In the genomic region with DNA sequence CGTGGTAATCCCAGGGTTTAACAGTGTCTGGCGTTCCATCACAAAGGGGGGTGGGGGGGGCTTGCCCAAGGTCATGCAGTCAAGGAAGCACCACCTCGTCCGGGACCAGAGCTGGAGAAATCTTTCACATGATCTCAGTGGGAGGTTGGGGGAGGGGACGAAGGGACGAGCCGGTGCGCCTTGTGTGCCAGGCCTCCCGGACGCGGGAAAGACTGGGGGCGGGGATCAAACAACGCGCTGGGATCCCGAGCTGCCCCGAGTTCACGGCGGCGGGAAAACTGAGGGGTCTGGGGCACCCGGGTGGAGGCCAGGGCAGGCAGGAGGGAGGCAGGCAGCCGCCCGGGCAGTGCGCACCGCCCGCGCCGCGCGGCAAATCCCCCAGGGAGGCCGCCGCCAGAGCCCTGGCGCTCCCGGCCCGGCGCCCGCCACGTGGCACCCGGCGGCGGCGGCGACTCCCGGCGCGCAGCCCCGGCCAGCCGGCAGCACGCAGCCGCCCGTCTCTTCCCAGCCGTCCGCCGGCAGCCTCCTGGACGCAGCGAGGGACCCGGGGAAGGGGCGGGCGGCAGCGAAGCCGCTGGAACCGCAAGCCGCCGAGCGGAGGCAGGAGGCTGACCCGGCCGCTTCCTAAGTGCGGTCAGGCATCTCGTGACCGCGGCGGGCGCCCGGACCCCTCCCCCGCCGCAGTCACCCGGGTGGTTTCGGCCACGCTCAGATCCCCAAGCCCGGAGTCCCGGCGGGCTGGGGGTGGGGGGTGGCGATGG, we compare ENCODE assay signal across 9 mouse cellular contexts. TPM values are rescaled to one million over a fixed set of nuclear protein-coding genes. Genes with fewer than 3 reads are reported as not detected.
A peak's percentile ranks its signal among the peaks of the same experiment; 100 is the strongest.
DNase-seq lines count a peak whose midpoint lies in the region; ATAC-seq lines count a peak whose summit lies in the region.
"Had no signal": no experiment of that assay in that cellular context is flagged by ENCODE, and none has a peak within 500 bp of the region (broad histone marks: within the 10 kb centered on the region; RNA-seq: fewer than 3 reads in every experiment).

No protein-coding gene starts in this region.

- peak overlapping the region; percentile 89 for H3K4me3 ChIP-seq in forebrain, embryonic 10.5 days

- no peak for ATAC-seq in megakaryocyte-erythroid progenitor cell, adult 5-6 weeks (replicated peaks; ENCODE audit: low FRiP score, low TSS enrichment, poor library complexity, severe bottlenecking)

- intact Hi-C loops in heart, postnatal 10 days (cut with DNase I): loop anchor here (5.0 kb wide), 1 partner anchor 181 kb away; no protein-coding TSS in a partner anchor

- WGBS in forebrain, embryonic 10.5 days: under 1% methylated on average over 64 of the region's 82 CpGs

- H3K4me1 ChIP-seq in forebrain, embryonic 10.5 days: peaks cover 86% of the 10 kb centered on the region

- H3K36me3 ChIP-seq in forebrain, embryonic 10.5 days (replicated peaks): peaks cover 9% of the 10 kb centered on the region

- peak; percentile 97 for DNase-seq in ES-CJ7 (ENCODE audit: low read depth, low spot score)
- DNase-seq in adrenal gland, postnatal 14 days: peak; percentile 83
- peak; percentile 86 for DNase-seq in forebrain, embryonic 10.5 days (ENCODE audit: extremely low spot score, low spot score)
- DNase-seq in heart, postnatal 10 days: peak; percentile 84
- peak; percentile 47 for DNase-seq in layer of hippocampus, adult 9-11 months
- peak; percentile 79 for DNase-seq in lung, postnatal 14 days
- peak; percentile 51 for DNase-seq in right cerebral cortex, postnatal 4 days

- peak overlapping the region; percentile 99 for H3K27ac ChIP-seq in forebrain, embryonic 10.5 days
- H3K27ac ChIP-seq: macrophage had no signal

- H3K9me3 ChIP-seq in forebrain, embryonic 10.5 days: no peaks in the 10 kb centered on the region

- H3K27me3 ChIP-seq in forebrain, embryonic 10.5 days (ENCODE audit: poor library complexity, severe bottlenecking): peaks cover 45% of the 10 kb centered on the region

RNA-seq across cellular contexts. Expression of gene Hes1, which starts 0.9 kb away (rescaled TPM):
- 21.0 and 26.6 TPM in 2 replicates for total RNA-seq in adrenal gland, postnatal 14 days (2021)
- 42.5 and 49.0 TPM in 2 replicates for polyA plus RNA-seq in forebrain, embryonic 10.5 days (2016; fragmentation: Nextera tagmentation; extraction: Ambion mirVana)
- total RNA-seq in heart, postnatal 10 days (2021): 10 to 100 TPM; 49.0 to 58.4 TPM
- total RNA-seq in megakaryocyte-erythroid progenitor cell, adult 5-6 weeks (2014; fragmentation: Nextera tagmentation): 1.5 and 6.9 TPM in 2 replicates
- total RNA-seq in megakaryocyte-erythroid progenitor cell, adult 5-6 weeks (2017): 2.9 and 5.1 TPM in 2 replicates
- polyA plus RNA-seq: macrophage had no signal

Comparison
In these comparisons a context has a peak if more than half of its experiments do, and no peak if none do; other contexts are left out.
1. DNase-seq: peak in every context shown above with its lines; median percentile 97 in ES-CJ7; 86 in forebrain, embryonic 10.5 days; 84 in heart, postnatal 10 days; 83 in adrenal gland, postnatal 14 days; 79 in lung, postnatal 14 days; 51 in right cerebral cortex, postnatal 4 days; 47 in layer of hippocampus, adult 9-11 months.